Mouse (Mus musculus): ENCODE measurements at regions not wholly inside any gene's neighbourhood (a gene's known extent, or its start where the extent isn't known, plus 50 kb on each side); places are given as distances from the start of the nearest gene placed in this dataset.

DNA sequence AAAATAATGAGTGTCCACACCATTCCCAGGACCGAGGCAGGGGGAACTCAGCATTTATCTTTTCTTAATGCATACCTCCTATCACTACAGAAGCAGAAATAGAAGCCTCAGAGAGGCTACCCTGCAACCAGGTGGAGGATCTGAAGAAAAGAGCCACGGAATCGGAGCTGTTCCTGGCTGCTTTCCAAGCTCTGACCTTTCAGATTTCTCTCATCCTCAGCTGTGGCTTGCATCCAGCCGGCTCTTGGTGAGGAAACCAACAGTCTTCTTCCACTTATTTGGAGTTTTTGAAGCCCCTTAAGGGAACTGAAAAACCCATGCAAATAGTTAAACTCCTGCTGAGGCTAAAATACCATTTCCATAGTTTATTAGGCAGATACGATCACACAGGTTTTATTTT, 907.3 kb downstream of the Ets1 start:
- TF ChIP-seq USF1 (IDR thresholded peaks at IDR 0.05; ENCODE audit: low read depth) = no peak
- no peak for TF ChIP-seq POLR2A (IDR thresholded peaks at IDR 0.05; ENCODE audit: insufficient read length, low read depth)
- TF ChIP-seq CEBPB (IDR thresholded peaks at IDR 0.05; ENCODE audit: insufficient read depth, poor library complexity, severe bottlenecking) = no peak
- no peak for TF ChIP-seq MYOG (IDR thresholded peaks at IDR 0.05; ENCODE audit: control insufficient read depth in 1 of 3, insufficient read depth in 1 of 3, insufficient read length in 2 of 3, low read depth in 2 of 3)
- TF ChIP-seq REST (IDR thresholded peaks at IDR 0.05; ENCODE audit: insufficient read depth, insufficient read length) = no peak
- TF ChIP-seq MAX (IDR thresholded peaks at IDR 0.05; ENCODE audit: low read depth) = no peak
- TF ChIP-seq TCF3 (IDR thresholded peaks at IDR 0.05; ENCODE audit: insufficient read length, low read depth) = no peak
- no peak for TF ChIP-seq POLR2AphosphoS2 (IDR thresholded peaks at IDR 0.05; ENCODE audit: insufficient read length, low read depth)
- TF ChIP-seq TCF12 (IDR thresholded peaks at IDR 0.05; ENCODE audit: insufficient read depth, poor library complexity, severe bottlenecking) = no peak
- TF ChIP-seq MYOD1 (IDR thresholded peaks at IDR 0.05; ENCODE audit: control insufficient read depth in 1 of 3, insufficient read length in 2 of 3, low read depth in 2 of 3) = no peak
- no peak for TF ChIP-seq SRF (IDR thresholded peaks at IDR 0.05; ENCODE audit: control insufficient read depth, insufficient read length, low read depth)
- no peak for TF ChIP-seq E2F4 (IDR thresholded peaks at IDR 0.05; ENCODE audit: insufficient read depth)
